Mouse (Mus musculus) spleen, adult 2 months (tissue): ENCODE data around the gene Sh3tc1.

ENCODE experiments used
- CTCF ChIP-seq: fragments of 200-500 bp; IDR thresholded peaks from 2 replicates; pipeline ENCODE4 v1.5.1; 2011; ENCODE audit warnings: mild to moderate bottlenecking, inconsistent platforms; ENCODE audit not compliant: insufficient read depth, insufficient read length, insufficient replicate concordance; ENCODE audit errors: extremely low read depth
- POLR2A ChIP-seq: fragments of 200-500 bp; IDR thresholded peaks from 2 replicates; pipeline ENCODE4 v1.6.1; 2011; ENCODE audit warnings: low read depth, low read length, inconsistent platforms

DNA sequence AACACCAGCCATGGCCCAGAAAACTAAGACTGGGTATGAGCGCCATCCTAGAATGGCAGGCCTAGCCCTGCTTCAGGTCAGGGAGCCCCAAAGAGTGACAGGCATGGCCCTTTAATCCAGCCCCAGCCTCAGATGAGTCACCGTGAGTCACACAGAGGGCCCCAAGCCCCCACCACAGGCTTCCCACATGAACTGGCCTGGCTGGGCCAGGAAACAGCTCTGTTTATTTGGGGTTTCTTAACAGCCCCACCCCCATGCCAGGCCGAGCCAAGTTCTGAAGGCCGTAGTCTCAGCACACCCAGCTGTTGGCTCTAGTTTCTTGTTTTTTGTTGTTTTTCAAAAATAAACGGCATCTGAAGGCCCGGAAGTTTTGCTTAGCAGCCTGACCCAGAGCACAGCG lies 66.7 kb downstream of the Sh3tc1 start:
- no peak for TF ChIP-seq CTCF
- no peak for TF ChIP-seq POLR2A
